Mouse (Mus musculus) fibroblast of lung, adult 2 months (primary cell): ENCODE measurements around the gene Tor1b.

Experiments
- DNase-seq: peaks from one replicate; pipeline ENCODE4 v3.0.0-alpha.2; 2011; ENCODE audit warnings: low read depth

Gene Tor1b

GRCm38 (mm10) chr2:30990221-30990620, 37.5 kb downstream of the Tor1b start:
- no peak for DNase-seq

- no peak for DNase-seq
These were observed 42.1 kb downstream of the Tor1b start for GRCm38 (mm10) chr2:30994853-30995252.

- DNase-seq, result no peak
These were observed 42.8 kb downstream of the Tor1b start for GRCm38 (mm10) chr2:30995432-30995996.

- no peak for DNase-seq
These were observed 45.9 kb downstream of the Tor1b start for GRCm38 (mm10) chr2:30998443-30999260.

GRCm38 (mm10) chr2:31002857-31003256, 50.1 kb downstream of the Tor1b start:
- no peak for DNase-seq

GRCm38 (mm10) chr2:31005453-31005852, 52.7 kb downstream of the Tor1b start:
- DNase-seq, result no peak

- DNase-seq, result no peak
These were observed 53.7 kb downstream of the Tor1b start for GRCm38 (mm10) chr2:31006434-31006833.

- DNase-seq, result no peak
These were observed 54.4 kb downstream of the Tor1b start for GRCm38 (mm10) chr2:31007208-31007607.
